Mouse (Mus musculus): Measurements from ENCODE around the gene Ebp. TPM values are rescaled to one million over a fixed set of nuclear protein-coding genes. Genes with fewer than 3 reads are reported as not detected.
A peak's percentile ranks its signal among the peaks of the same experiment; 100 is the strongest.

Gene Ebp
- polyA plus RNA-seq, 1 experiment from 2014 or later: 28.0 TPM

DNA sequence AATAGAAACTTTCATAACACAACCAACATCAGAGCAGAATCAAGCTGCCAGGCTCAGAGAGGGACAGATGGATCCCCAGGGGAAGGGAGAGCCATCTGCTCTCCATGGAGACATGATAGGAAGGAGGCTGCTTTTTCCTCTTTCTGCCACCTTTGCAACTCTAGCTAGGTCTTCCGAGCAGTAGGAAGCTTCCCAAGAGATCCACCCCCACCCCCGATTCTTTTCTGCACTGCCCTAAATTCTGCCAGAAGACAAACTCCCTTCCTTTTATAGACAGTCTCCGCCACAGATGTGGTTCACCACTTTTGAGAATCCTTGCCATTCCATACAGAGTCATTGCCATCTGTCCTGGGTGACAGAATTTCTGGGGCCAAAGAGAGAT, 29.0 kb upstream of the Ebp start:
- H3K4me3 ChIP-seq (ENCODE audit: control insufficient read depth in 1 of 2, insufficient read depth in 1 of 2, low read depth in 1 of 2, low read length in 2 of 2): no peak overlapping the region
- H3K4me2 ChIP-seq (ENCODE audit: low read length): no peak overlapping the region
- ATAC-seq (ENCODE audit: insufficient number of reproducible peaks, insufficient read depth, low FRiP score, low read depth): no peak
- no peaks in the 10 kb centered on the region for H3K27me3 ChIP-seq (ENCODE audit: control insufficient read depth, insufficient read depth, low read length)
- H3K36me3 ChIP-seq (ENCODE audit: control insufficient read depth, insufficient read depth, low read length): no peaks in the 10 kb centered on the region
- WGBS: 63% methylated on average over 3 of the region's 3 CpGs
- no peak overlapping the region for H3K27ac ChIP-seq (replicated peaks in 1 of 2; ENCODE audit: control insufficient read depth in 1 of 2, insufficient read depth in 1 of 2, low read depth in 2 of 2, low read length in 2 of 2)
- H3K9ac ChIP-seq (ENCODE audit: low read length): no peak overlapping the region
- 0 out of 4 replicates have a peak, but pooled peaks cover 0 to 2% of the 10 kb centered on the region in 2 experiments for H3K4me1 ChIP-seq (ENCODE audit: control insufficient read depth in 2 of 2, insufficient read depth in 2 of 2, low read length in 2 of 2)
- H3K9me3 ChIP-seq (ENCODE audit: control insufficient read depth, low read length): no peaks in the 10 kb centered on the region

DNA sequence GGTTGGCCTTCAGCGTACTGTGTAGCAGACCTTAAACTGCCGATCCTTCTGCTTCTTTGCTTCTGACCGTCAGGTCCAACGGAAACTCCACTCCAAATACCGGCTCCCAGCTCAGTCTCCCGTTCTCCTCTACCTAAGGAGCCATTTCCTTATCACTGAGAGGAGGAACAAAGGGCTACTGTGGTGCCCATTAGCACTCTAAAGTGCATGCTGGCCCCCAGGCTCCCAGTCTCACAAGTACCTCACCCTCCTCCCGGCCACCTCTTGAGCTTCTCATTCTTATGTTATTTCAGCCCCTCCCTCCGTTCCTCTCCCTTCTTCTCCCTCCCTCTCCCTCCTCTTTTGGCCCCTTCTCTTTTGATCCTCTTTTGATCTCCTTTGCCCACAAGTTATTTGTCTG, 26.3 kb upstream of the Ebp start:
- no peak overlapping the region for H3K4me3 ChIP-seq (ENCODE audit: control insufficient read depth in 1 of 2, insufficient read depth in 1 of 2, low read depth in 1 of 2, low read length in 2 of 2)
- H3K27ac ChIP-seq (replicated peaks in 1 of 2; ENCODE audit: control insufficient read depth in 1 of 2, insufficient read depth in 1 of 2, low read depth in 2 of 2, low read length in 2 of 2): no peak overlapping the region
- no peak overlapping the region for H3K4me2 ChIP-seq (ENCODE audit: low read length)
- H3K27me3 ChIP-seq (ENCODE audit: control insufficient read depth, insufficient read depth, low read length): no peaks in the 10 kb centered on the region
- 0 out of 4 replicates have a peak, but pooled peaks cover 0 to 2% of the 10 kb centered on the region in 2 experiments for H3K4me1 ChIP-seq (ENCODE audit: control insufficient read depth in 2 of 2, insufficient read depth in 2 of 2, low read length in 2 of 2)
- no peaks in the 10 kb centered on the region for H3K9me3 ChIP-seq (ENCODE audit: control insufficient read depth, low read length)
- H3K36me3 ChIP-seq (ENCODE audit: control insufficient read depth, insufficient read depth, low read length): no peaks in the 10 kb centered on the region
- ATAC-seq (ENCODE audit: insufficient number of reproducible peaks, insufficient read depth, low FRiP score, low read depth): no peak
- H3K9ac ChIP-seq (ENCODE audit: low read length): no peak overlapping the region
- WGBS: 33% methylated on average over 8 of the region's 8 CpGs

DNA sequence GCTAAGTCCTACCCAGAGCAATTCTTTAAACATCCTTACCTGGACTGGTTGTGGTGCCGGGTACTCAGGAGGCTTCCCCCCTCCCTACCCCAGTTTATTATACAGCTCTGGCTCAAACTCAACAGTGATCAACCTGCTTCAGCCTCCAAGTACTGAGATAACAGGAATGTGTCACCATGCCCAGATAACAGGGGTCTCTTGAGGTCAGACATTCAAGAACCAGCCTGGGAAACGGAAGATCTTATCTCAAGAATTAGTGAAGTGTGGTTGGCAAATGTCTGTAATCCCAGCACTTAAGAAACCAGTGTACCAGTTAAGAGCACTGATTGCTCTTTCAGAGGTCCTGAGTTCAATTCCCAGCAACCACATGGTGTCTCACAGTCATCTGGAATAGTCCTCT, 24.8 kb upstream of the Ebp start:
- Histone ChIP-seq H3K4me3 (ENCODE audit: control insufficient read depth in 1 of 2, insufficient read depth in 1 of 2, low read depth in 1 of 2, low read length in 2 of 2) (no peak overlapping the region), H3K36me3 (ENCODE audit: control insufficient read depth, insufficient read depth, low read length) (no peaks in the 10 kb centered on the region), H3K9ac (ENCODE audit: low read length) (no peak overlapping the region), H3K27me3 (ENCODE audit: control insufficient read depth, insufficient read depth, low read length) (no peaks in the 10 kb centered on the region), H3K9me3 (ENCODE audit: control insufficient read depth, low read length) (no peaks in the 10 kb centered on the region), H3K4me2 (ENCODE audit: low read length) (no peak overlapping the region), H3K27ac (replicated peaks in 1 of 2; ENCODE audit: control insufficient read depth in 1 of 2, insufficient read depth in 1 of 2, low read depth in 2 of 2, low read length in 2 of 2) (no peak overlapping the region), H3K4me1 (ENCODE audit: control insufficient read depth in 2 of 2, insufficient read depth in 2 of 2, low read length in 2 of 2) (0 out of 4 replicates have a peak, but pooled peaks cover 0 to 2% of the 10 kb centered on the region in 2 experiments)
- no peak for ATAC-seq (ENCODE audit: insufficient number of reproducible peaks, insufficient read depth, low FRiP score, low read depth)
- WGBS: 39% methylated on average over 2 of the region's 2 CpGs

DNA sequence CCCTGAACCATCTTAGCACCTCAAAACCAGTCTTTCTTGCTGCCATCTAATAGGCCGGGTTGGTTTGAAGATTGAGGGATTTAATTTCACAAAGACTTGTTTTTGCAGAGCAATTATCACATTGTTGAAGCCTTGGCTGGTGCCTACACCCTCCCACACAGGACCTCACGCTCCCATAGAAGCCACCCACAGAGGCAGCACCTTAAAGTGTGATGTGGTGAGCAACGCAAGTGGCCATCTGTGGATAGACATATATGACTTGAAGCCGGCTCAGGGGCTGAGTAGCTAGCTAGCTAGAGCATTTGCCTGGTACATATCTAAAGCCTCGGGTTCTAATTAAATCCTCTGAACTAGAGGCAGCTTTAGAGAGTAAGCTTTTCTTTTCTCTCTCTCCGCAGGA, 24.1 kb upstream of the Ebp start:
- Histone ChIP-seq H3K4me2 (ENCODE audit: low read length) (no peak overlapping the region), H3K27ac (replicated peaks in 1 of 2; ENCODE audit: control insufficient read depth in 1 of 2, insufficient read depth in 1 of 2, low read depth in 2 of 2, low read length in 2 of 2) (no peak overlapping the region), H3K9ac (ENCODE audit: low read length) (no peak overlapping the region), H3K9me3 (ENCODE audit: control insufficient read depth, low read length) (no peaks in the 10 kb centered on the region), H3K4me1 (ENCODE audit: control insufficient read depth in 2 of 2, insufficient read depth in 2 of 2, low read length in 2 of 2) (0 out of 4 replicates have a peak, but pooled peaks cover 0 to 2% of the 10 kb centered on the region in 2 experiments), H3K36me3 (ENCODE audit: control insufficient read depth, insufficient read depth, low read length) (no peaks in the 10 kb centered on the region), H3K4me3 (ENCODE audit: control insufficient read depth in 1 of 2, insufficient read depth in 1 of 2, low read depth in 1 of 2, low read length in 2 of 2) (no peak overlapping the region), H3K27me3 (ENCODE audit: control insufficient read depth, insufficient read depth, low read length) (no peaks in the 10 kb centered on the region)
- ATAC-seq (ENCODE audit: insufficient number of reproducible peaks, insufficient read depth, low FRiP score, low read depth): no peak
- WGBS: 31% methylated on average over 6 of the region's 6 CpGs

DNA sequence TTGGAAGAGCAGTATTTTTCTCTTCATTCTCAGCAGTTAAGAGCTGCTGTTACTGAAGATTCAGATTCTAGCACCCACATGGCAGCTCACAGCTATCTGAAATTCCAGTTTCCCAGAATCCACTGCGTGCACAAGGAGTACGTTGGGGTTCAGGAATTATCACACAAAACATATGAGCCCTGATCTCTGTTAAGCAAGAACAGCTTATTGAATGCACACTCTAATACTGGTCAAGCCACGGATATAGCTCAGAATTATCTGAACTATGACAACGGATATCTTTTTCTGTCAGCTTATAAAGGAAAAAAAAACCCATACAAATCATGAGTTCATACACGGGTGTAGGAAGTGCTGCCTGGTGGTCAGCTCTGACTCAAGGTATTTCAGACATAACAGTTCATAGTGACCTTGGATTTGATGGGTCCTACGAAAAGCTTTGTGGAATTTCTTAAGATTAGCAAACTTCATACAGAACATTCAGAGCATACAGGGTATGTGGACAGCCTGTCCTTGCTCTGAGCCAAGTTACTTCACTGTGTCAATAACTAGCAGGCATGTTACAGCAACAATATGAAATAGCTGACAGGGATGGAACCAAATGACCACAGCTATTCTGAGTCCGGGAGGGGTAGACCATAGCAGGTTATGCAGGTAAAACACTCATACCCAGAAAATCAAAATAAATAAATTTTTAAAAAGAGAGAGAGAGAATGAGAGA, 18.3 kb upstream of the Ebp start:
- no peak overlapping the region for H3K4me2 ChIP-seq (ENCODE audit: low read length)
- H3K4me1 ChIP-seq (ENCODE audit: control insufficient read depth in 2 of 2, insufficient read depth in 2 of 2, low read length in 2 of 2): no peaks in the 10 kb centered on the region
- H3K4me3 ChIP-seq (ENCODE audit: control insufficient read depth in 1 of 2, insufficient read depth in 1 of 2, low read depth in 1 of 2, low read length in 2 of 2): no peak overlapping the region
- H3K27me3 ChIP-seq (ENCODE audit: control insufficient read depth, insufficient read depth, low read length): no peaks in the 10 kb centered on the region
- WGBS: 66% methylated on average over 7 of the region's 7 CpGs
- ATAC-seq (ENCODE audit: insufficient number of reproducible peaks, insufficient read depth, low FRiP score, low read depth): no peak
- H3K36me3 ChIP-seq (ENCODE audit: control insufficient read depth, insufficient read depth, low read length): no peaks in the 10 kb centered on the region
- H3K27ac ChIP-seq (replicated peaks in 1 of 2; ENCODE audit: control insufficient read depth in 1 of 2, insufficient read depth in 1 of 2, low read depth in 2 of 2, low read length in 2 of 2): no peak overlapping the region
- no peak overlapping the region for H3K9ac ChIP-seq (ENCODE audit: low read length)
- no peaks in the 10 kb centered on the region for H3K9me3 ChIP-seq (ENCODE audit: control insufficient read depth, low read length)

DNA sequence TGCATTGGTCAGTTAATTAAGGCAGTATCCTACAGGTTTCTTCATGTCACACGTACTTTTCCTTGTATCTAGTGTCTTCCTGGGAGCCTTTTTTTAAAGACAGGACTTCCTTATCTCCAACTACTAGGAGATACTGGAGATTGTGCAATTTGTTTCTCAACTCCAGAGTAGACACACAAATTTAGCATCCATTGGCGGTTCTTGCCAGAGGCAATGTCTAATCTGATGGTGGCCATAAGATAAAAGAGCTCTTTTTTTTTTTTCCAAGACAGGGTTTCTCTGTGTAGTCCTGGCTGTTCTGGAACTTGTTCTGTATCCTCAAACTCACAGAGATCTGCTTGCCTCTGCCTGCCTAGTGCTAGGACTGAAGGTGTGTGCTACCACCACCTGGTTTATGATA, 16.4 kb upstream of the Ebp start:
- Histone ChIP-seq H3K4me1 (ENCODE audit: control insufficient read depth in 2 of 2, insufficient read depth in 2 of 2, low read length in 2 of 2) (no peaks in the 10 kb centered on the region), H3K27me3 (ENCODE audit: control insufficient read depth, insufficient read depth, low read length) (no peaks in the 10 kb centered on the region), H3K27ac (replicated peaks in 1 of 2; ENCODE audit: control insufficient read depth in 1 of 2, insufficient read depth in 1 of 2, low read depth in 2 of 2, low read length in 2 of 2) (no peak overlapping the region), H3K9ac (ENCODE audit: low read length) (no peak overlapping the region), H3K9me3 (ENCODE audit: control insufficient read depth, low read length) (no peaks in the 10 kb centered on the region), H3K4me3 (ENCODE audit: control insufficient read depth in 1 of 2, insufficient read depth in 1 of 2, low read depth in 1 of 2, low read length in 2 of 2) (no peak overlapping the region), H3K36me3 (ENCODE audit: control insufficient read depth, insufficient read depth, low read length) (no peaks in the 10 kb centered on the region), H3K4me2 (ENCODE audit: low read length) (no peak overlapping the region)
- no peak for ATAC-seq (ENCODE audit: insufficient number of reproducible peaks, insufficient read depth, low FRiP score, low read depth)
- 40% methylated on average over 2 of the region's 2 CpGs for WGBS

DNA sequence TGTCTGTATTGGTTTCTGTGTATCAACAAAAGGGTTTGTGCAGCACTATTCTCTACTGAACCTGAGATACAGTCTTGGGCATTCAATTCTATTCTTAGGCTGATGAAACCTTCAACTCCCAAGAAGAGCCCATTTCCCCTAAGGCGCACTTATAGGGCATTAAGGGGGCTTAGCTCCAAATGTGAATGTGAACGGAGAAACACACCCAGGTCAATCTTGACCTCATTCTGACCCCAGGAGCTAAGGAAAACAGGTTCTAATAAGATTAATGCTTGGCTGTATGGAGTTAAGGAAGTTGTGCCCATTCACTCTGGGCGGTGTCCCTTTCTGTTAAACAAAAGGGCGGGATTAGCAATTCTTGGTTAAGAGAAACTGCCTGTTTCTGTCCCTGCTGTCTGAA, 13.9 kb upstream of the Ebp start:
- Histone ChIP-seq H3K9ac (ENCODE audit: low read length) (no peak overlapping the region), H3K27ac (replicated peaks in 1 of 2; ENCODE audit: control insufficient read depth in 1 of 2, insufficient read depth in 1 of 2, low read depth in 2 of 2, low read length in 2 of 2) (no peak overlapping the region), H3K4me3 (ENCODE audit: control insufficient read depth in 1 of 2, insufficient read depth in 1 of 2, low read depth in 1 of 2, low read length in 2 of 2) (no peak overlapping the region), H3K27me3 (ENCODE audit: control insufficient read depth, insufficient read depth, low read length) (no peaks in the 10 kb centered on the region), H3K9me3 (ENCODE audit: control insufficient read depth, low read length) (no peaks in the 10 kb centered on the region), H3K4me1 (ENCODE audit: control insufficient read depth in 2 of 2, insufficient read depth in 2 of 2, low read length in 2 of 2) (no peaks in the 10 kb centered on the region), H3K4me2 (ENCODE audit: low read length) (peak overlapping the region; percentile 77), H3K36me3 (ENCODE audit: control insufficient read depth, insufficient read depth, low read length) (no peaks in the 10 kb centered on the region)
- no peak for ATAC-seq (ENCODE audit: insufficient number of reproducible peaks, insufficient read depth, low FRiP score, low read depth)
- 26% methylated on average over 4 of the region's 4 CpGs for WGBS

DNA sequence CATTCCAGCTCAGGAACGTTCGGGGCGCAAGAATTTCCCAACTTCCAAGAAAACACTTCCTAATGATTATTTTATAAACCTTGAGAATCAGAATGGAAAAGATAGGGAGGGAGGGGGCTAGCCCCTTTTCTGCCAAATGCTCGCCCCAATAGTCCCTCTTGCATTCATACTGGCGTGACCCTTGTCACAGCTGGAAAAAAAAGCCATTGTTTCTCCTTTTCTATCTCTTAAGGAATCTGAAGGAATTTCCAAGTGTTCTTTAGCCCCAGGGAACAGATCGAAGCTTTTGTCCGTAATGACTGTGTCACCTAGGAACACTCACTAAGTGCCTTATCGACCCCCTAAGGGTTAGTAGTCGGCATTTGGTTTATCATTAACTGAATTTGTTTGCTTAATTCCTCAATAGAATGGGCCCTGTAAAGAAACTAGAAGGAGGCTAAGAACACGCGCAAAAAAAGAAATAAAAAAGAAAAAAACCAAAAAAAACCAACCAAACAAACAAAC, 13.4 kb upstream of the Ebp start:
- Histone ChIP-seq H3K9me3 (ENCODE audit: control insufficient read depth, low read length) (no peaks in the 10 kb centered on the region), H3K4me2 (ENCODE audit: low read length) (peak overlapping the region; percentile 77), H3K4me3 (ENCODE audit: control insufficient read depth in 1 of 2, insufficient read depth in 1 of 2, low read depth in 1 of 2, low read length in 2 of 2) (peak overlapping the region; percentile 47 to 65), H3K27ac (replicated peaks in 1 of 2; ENCODE audit: control insufficient read depth in 1 of 2, insufficient read depth in 1 of 2, low read depth in 2 of 2, low read length in 2 of 2) (no peak overlapping the region), H3K27me3 (ENCODE audit: control insufficient read depth, insufficient read depth, low read length) (no peaks in the 10 kb centered on the region), H3K4me1 (ENCODE audit: control insufficient read depth in 2 of 2, insufficient read depth in 2 of 2, low read length in 2 of 2) (no peaks in the 10 kb centered on the region), H3K36me3 (ENCODE audit: control insufficient read depth, insufficient read depth, low read length) (no peaks in the 10 kb centered on the region), H3K9ac (ENCODE audit: low read length) (no peak overlapping the region)
- no peak for ATAC-seq (ENCODE audit: insufficient number of reproducible peaks, insufficient read depth, low FRiP score, low read depth)
- WGBS: 14% methylated on average over 11 of the region's 11 CpGs

Data from heart, embryonic 14.5 days (tissue).